Mouse (Mus musculus) small intestine, adult 2 months (tissue): Measurements from ENCODE around the gene Lypd3.
"Not testable (repeated sequence)": the region's sequence is repeated elsewhere in the genome, so short reads cannot be mapped to it uniquely, and the experiment has no call there.

Source experiments
- CTCF ChIP-seq: fragments of 200-500 bp; IDR thresholded peaks from 2 replicates; pipeline ENCODE4 v1.5.1; 2012; ENCODE audit warnings: low read depth, mild to moderate bottlenecking, control low read depth, inconsistent platforms, low read length, moderate library complexity, mixed read lengths; ENCODE audit not compliant: insufficient replicate concordance, insufficient read length; ENCODE audit errors: extremely low read depth
- POLR2A ChIP-seq: fragments of 200-500 bp; IDR thresholded peaks from 2 replicates; pipeline ENCODE4 v1.6.1; 2012; ENCODE audit warnings: low read depth, mild to moderate bottlenecking, control low read depth, inconsistent platforms, low read length, moderate library complexity

DNA sequence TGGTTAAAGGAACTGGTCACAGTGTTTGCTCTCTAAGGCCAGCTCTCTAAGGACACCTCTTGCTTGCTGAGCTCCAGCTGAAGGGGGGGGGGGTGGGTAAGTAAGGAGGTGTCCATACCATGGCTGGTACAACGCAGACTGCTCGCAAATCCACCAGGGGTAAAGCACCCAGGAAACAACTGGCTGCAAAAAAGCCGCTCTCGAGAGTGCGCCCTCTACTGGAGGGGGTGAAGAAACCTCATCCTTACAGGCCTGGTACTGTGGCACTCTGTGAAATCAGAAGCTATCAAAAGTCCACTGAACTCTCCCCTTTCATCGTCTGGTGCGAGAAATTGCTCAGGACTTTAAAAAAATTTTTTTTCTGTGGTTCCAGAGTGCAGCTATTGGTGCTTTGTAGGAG lies 47.8 kb downstream of the Lypd3 start:
- TF ChIP-seq CTCF, POLR2A: not testable (repeated sequence)
